Comparison of ENCODE assay signal across 1 mouse cellular context in the genomic region with DNA sequence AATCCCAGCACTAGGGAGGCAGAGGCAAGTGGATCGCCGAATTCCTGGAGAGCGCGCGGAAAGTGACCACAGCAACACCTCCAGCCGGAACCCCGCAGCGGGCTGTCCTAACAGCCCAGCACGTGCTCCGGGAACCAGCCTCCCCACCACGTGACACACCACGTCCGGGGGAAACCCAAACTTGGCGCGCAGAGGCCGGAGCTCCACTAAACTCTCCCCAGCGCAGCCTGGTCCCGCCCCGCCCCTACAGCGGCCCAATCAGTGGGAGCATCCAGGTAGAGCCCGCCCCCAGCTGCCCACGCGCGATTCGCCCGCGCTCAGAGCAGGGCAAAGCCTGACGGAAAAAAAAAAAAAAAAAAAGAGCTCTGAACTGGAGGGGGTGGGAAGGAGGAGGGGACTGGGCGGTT.
TF ChIP-seq lines count a peak whose summit lies in the region.

No protein-coding gene starts in this region.

TF ChIP-seq in CH12.LX, 34 proteins besides CTCF, POLR2A, EP300 and RAD21:
- TF ChIP-seq HCFC1 (IDR thresholded peaks at IDR 0.05; ENCODE audit: low read depth, low read length) = peak; percentile 73
- TF ChIP-seq CHD1 (IDR thresholded peaks at IDR 0.05; ENCODE audit: low read depth, low read length) = no peak
- peak; percentile 100 for TF ChIP-seq MAX (IDR thresholded peaks at IDR 0.05; ENCODE audit: low read length)
- TF ChIP-seq MXI1 (IDR thresholded peaks at IDR 0.05; ENCODE audit: low read depth, low read length) = peak; percentile 100
- peak; percentile 75 for TF ChIP-seq TCF12 (IDR thresholded peaks at IDR 0.05; ENCODE audit: low read depth, low read length)
- peak; percentile 56; the same call in 1 of the 2 replicates for TF ChIP-seq IRF4 (IDR thresholded peaks at IDR 0.05; ENCODE audit: low read depth, low read length)
- TF ChIP-seq JUND (conservative IDR thresholded peaks at IDR 0.05; ENCODE audit: low read depth, low read length) = no peak
- TF ChIP-seq E2F4 (IDR thresholded peaks at IDR 0.05; ENCODE audit: insufficient replicate concordance, low read depth, low read length) = peak; percentile 89; the same call in 1 of the 2 replicates
- TF ChIP-seq POLR2AphosphoS2 (IDR thresholded peaks at IDR 0.05; ENCODE audit: low read depth, low read length) = no peak
- peak; percentile 71; the same call in 1 of the 2 replicates for TF ChIP-seq CHD2 (IDR thresholded peaks at IDR 0.05; ENCODE audit: low read length)
- no peak for TF ChIP-seq ZC3H11A (IDR thresholded peaks at IDR 0.05; ENCODE audit: low read depth, low read length)
- TF ChIP-seq JUN (IDR thresholded peaks at IDR 0.05; ENCODE audit: insufficient read depth, low read depth, low read length) = no peak
- TF ChIP-seq GABPA (IDR thresholded peaks at IDR 0.05; ENCODE audit: insufficient replicate concordance, low read depth, low read length) = no peak
- TF ChIP-seq PAX5 (IDR thresholded peaks at IDR 0.05; ENCODE audit: low read length) = no peak
- TF ChIP-seq NELFE (IDR thresholded peaks at IDR 0.05; ENCODE audit: low read depth, low read length) = peak; percentile 75
- peak; percentile 74; the same call in 1 of the 2 replicates for TF ChIP-seq RCOR1 (conservative IDR thresholded peaks at IDR 0.05; ENCODE audit: low read depth, low read length)
- no peak for TF ChIP-seq TBP (conservative IDR thresholded peaks at IDR 0.05; ENCODE audit: low read depth, low read length)
- peak; percentile 100 for TF ChIP-seq BHLHE40 (IDR thresholded peaks at IDR 0.05; ENCODE audit: low read depth, low read length)
- peak; percentile 74 for TF ChIP-seq NRF1 (IDR thresholded peaks at IDR 0.05; ENCODE audit: low read depth, low read length)
- peak; percentile 99 for TF ChIP-seq SIN3A (IDR thresholded peaks at IDR 0.05; ENCODE audit: low read length)
- TF ChIP-seq ZNF384 (IDR thresholded peaks at IDR 0.05; ENCODE audit: low read depth, low read length) = peak; percentile 98
- TF ChIP-seq UBTF (IDR thresholded peaks at IDR 0.05; ENCODE audit: low read depth, low read length) = no peak; the same call in 1 of the 2 replicates
- no peak for TF ChIP-seq ZMIZ1 (IDR thresholded peaks at IDR 0.05; ENCODE audit: low read depth, low read length)
- TF ChIP-seq SMC3 (IDR thresholded peaks at IDR 0.05; ENCODE audit: low read depth, low read length) = no peak
- TF ChIP-seq MAZ (IDR thresholded peaks at IDR 0.05; ENCODE audit: low read depth, low read length) = peak; percentile 90; the same call in 1 of the 2 replicates
- TF ChIP-seq MEF2A (IDR thresholded peaks at IDR 0.05; ENCODE audit: borderline replicate concordance, low read depth, low read length) = no peak
- peak; percentile 95 for TF ChIP-seq USF2 (conservative IDR thresholded peaks at IDR 0.05; ENCODE audit: low read depth, low read length)
- peak; percentile 84 for TF ChIP-seq ETS1 (conservative IDR thresholded peaks at IDR 0.05; ENCODE audit: low read depth, low read length)
- peak; percentile 96 for TF ChIP-seq USF1 (IDR thresholded peaks at IDR 0.05; ENCODE audit: low read depth, low read length)
- no peak for TF ChIP-seq ZKSCAN1 (IDR thresholded peaks at IDR 0.05; ENCODE audit: borderline replicate concordance, low read depth, low read length)
- no peak for TF ChIP-seq MAFK (IDR thresholded peaks at IDR 0.05; ENCODE audit: insufficient replicate concordance, low read length)
- TF ChIP-seq KAT2A (IDR thresholded peaks at IDR 0.05; ENCODE audit: insufficient replicate concordance, low read length) = peak; percentile 91
- peak; percentile 74 for TF ChIP-seq ELF1 (IDR thresholded peaks at IDR 0.05; ENCODE audit: low read depth, low read length)
- TF ChIP-seq MYC (IDR thresholded peaks at IDR 0.05; ENCODE audit: low read depth, low read length) = peak; percentile 99
